Mouse (Mus musculus) midbrain, postnatal 0 days (tissue): ENCODE results near the gene Itpr2. TPM values are rescaled to one million over a fixed set of nuclear protein-coding genes. Genes with fewer than 3 reads are reported as not detected.

ENCODE experiments used
- ATAC-seq: fragments of 200-750 bp; cut with Nextera tagmentation; 2 replicates; pipeline ENCODE4 v1.8.0; 2017; ENCODE audit warnings: moderate number of reproducible peaks, mild to moderate bottlenecking, moderate TSS enrichment, moderate library complexity; ENCODE audit not compliant: low FRiP score
- DNase-seq: peaks from one replicate; pipeline ENCODE4 v3.0.0-alpha.2; 2015; ENCODE audit warnings: low spot score
- H3K27ac ChIP-seq: fragments of 300-500 bp; sonication (generic); 2 replicates; pipeline ENCODE4 v1.5.1; 2014; ENCODE audit warnings: low read depth, mild to moderate bottlenecking, low read length, mixed read lengths
- H3K27me3 ChIP-seq: fragments of 300-500 bp; sonication (generic); 2 replicates; pipeline ENCODE4 v1.6.1; 2014; ENCODE audit warnings: low read length, control low read depth, mixed read lengths; ENCODE audit not compliant: insufficient read depth
- H3K36me3 ChIP-seq: fragments of 300-500 bp; sonication (generic); 2 replicates; pipeline ENCODE4 v1.6.1; 2014; ENCODE audit warnings: low read length, control low read depth, mixed read lengths; ENCODE audit not compliant: insufficient read depth
- H3K4me1 ChIP-seq: fragments of 300-500 bp; sonication (generic); 2 replicates; pipeline ENCODE4 v1.6.1; 2014; ENCODE audit warnings: mild to moderate bottlenecking, control low read depth, antibody characterized with exemption, low read length, mixed read lengths; ENCODE audit not compliant: insufficient read depth
- H3K4me2 ChIP-seq: fragments of 300-500 bp; sonication (generic); 2 replicates; pipeline ENCODE4 v1.6.1; 2014; ENCODE audit warnings: low read depth, mild to moderate bottlenecking, low read length, mixed read lengths; ENCODE audit not compliant: poor library complexity, severe bottlenecking
- H3K4me3 ChIP-seq: fragments of 300-500 bp; sonication (generic); 2 replicates; pipeline ENCODE4 v1.5.1; 2014; ENCODE audit warnings: low read depth, mild to moderate bottlenecking, low read length, moderate library complexity
- H3K9ac ChIP-seq: fragments of 300-500 bp; sonication (generic); replicated peaks from 2 replicates; pipeline ENCODE4 v1.6.1; 2014; ENCODE audit warnings: mild to moderate bottlenecking, low read length, moderate library complexity, mixed read lengths; ENCODE audit not compliant: poor library complexity, severe bottlenecking
- H3K9me3 ChIP-seq: fragments of 300-500 bp; sonication (generic); 2 replicates; pipeline ENCODE4 v1.6.1; 2016; ENCODE audit warnings: low read length, control low read depth
- CTCF ChIP-seq: IDR thresholded peaks from 2 replicates; pipeline ENCODE4 v1.5.1; 2016; ENCODE audit warnings: antibody characterized with exemption, mild to moderate bottlenecking
- WGBS: fragments of 180-500 bp; shearing (Covaris S2); extraction: QIAGEN DNeasy Blood & Tissue Kit; methylation state at CpG from one replicate; pipeline ENCODE4 v1.1.7; 2014; 5-methylcytosine and 5-hydroxymethylcytosine counted together
- polyA plus RNA-seq: library from polyadenylated mRNA; unstranded; fragments of >200 nt; fragmentation: Nextera tagmentation; extraction: Ambion mirVana; gene quantifications from 2 replicates; pipeline ENCODE4 v1.2.1, GENCODE M21; 2015
- total RNA-seq: library from RNA; depleted of rRNA; stranded (reverse); fragments of >200 nt; gene quantifications from 2 replicates; pipeline ENCODE4 v1.2.3, GENCODE M21; 2014

Gene Itpr2
- total and polyA plus RNA-seq, 2 experiments from 2014 or later: 9.1 to 15.9 TPM

- Histone ChIP-seq H3K4me3 (no peak overlapping the region), H3K27me3 (no peaks in the 10 kb centered on the region), H3K27ac (no peak overlapping the region), H3K9me3 (no peaks in the 10 kb centered on the region), H3K36me3 (no peaks in the 10 kb centered on the region), H3K4me1 (no peaks in the 10 kb centered on the region), H3K4me2 (no peak overlapping the region), H3K9ac (no peak overlapping the region)
- WGBS: 75% methylated on average over 3 of the region's 3 CpGs
- no peak for TF ChIP-seq CTCF
- no peak for ATAC-seq
- DNase-seq: no peak
These were observed 4.6 kb downstream of the Itpr2 start for GRCm38 (mm10) chr6:146497435-146497834.

- no peak for ATAC-seq
These were observed 10.3 kb downstream of the Itpr2 start for GRCm38 (mm10) chr6:146491680-146492079.

GRCm38 (mm10) chr6:146490416-146490960 lies 11.5 kb downstream of the Itpr2 start:
- no peaks in the 10 kb centered on the region for H3K36me3 ChIP-seq
- DNase-seq (no peak), ATAC-seq (no peak)
- no peaks in the 10 kb centered on the region for H3K4me1 ChIP-seq
- H3K9me3 ChIP-seq: no peaks in the 10 kb centered on the region
- H3K27ac ChIP-seq: no peak overlapping the region
- WGBS: 86% methylated on average over 9 of the region's 9 CpGs
- no peak overlapping the region for H3K4me3 ChIP-seq
- H3K27me3 ChIP-seq: no peaks in the 10 kb centered on the region
- no peak for TF ChIP-seq CTCF
- no peak overlapping the region for H3K9ac ChIP-seq
- no peak overlapping the region for H3K4me2 ChIP-seq

More at GRCm38 (mm10) chr6:146491680-146492079, 10.3 kb downstream of the Itpr2 start:
- Histone ChIP-seq H3K27me3 (no peaks in the 10 kb centered on the region), H3K4me3 (no peak overlapping the region), H3K36me3 (no peaks in the 10 kb centered on the region), H3K27ac (no peak overlapping the region), H3K9me3 (no peaks in the 10 kb centered on the region), H3K4me1 (no peaks in the 10 kb centered on the region), H3K4me2 (no peak overlapping the region), H3K9ac (no peak overlapping the region)
- WGBS: 85% methylated on average over 2 of the region's 2 CpGs
- no peak for TF ChIP-seq CTCF
- no peak for DNase-seq

DNA sequence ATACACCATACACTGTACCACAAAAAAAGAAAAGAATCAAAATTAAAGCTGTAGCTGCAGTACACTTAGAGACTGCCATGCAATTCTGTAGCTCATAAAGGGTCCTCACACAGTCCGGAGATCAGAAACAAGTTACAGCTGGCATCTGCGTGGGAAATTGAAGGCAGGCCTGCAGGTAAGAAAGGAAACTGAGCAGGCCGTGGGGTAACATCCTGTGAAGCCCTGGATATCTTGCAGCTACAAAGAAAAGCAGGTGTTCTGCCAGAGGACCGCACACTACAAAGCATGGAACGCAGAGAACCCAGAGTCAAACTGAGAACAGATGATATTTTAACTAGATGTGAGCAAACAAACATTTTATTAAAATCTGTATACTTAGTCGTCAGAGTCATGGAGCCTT lies 12.2 kb downstream of the Itpr2 start:
- WGBS: 72% methylated on average over 6 of the region's 6 CpGs
- Histone ChIP-seq H3K9ac (no peak overlapping the region), H3K36me3 (no peaks in the 10 kb centered on the region), H3K4me1 (no peaks in the 10 kb centered on the region), H3K9me3 (no peaks in the 10 kb centered on the region), H3K27ac (no peak overlapping the region), H3K4me3 (no peak overlapping the region), H3K4me2 (no peak overlapping the region), H3K27me3 (no peaks in the 10 kb centered on the region)
- DNase-seq (no peak), ATAC-seq (no peak)
- no peak for TF ChIP-seq CTCF

DNA sequence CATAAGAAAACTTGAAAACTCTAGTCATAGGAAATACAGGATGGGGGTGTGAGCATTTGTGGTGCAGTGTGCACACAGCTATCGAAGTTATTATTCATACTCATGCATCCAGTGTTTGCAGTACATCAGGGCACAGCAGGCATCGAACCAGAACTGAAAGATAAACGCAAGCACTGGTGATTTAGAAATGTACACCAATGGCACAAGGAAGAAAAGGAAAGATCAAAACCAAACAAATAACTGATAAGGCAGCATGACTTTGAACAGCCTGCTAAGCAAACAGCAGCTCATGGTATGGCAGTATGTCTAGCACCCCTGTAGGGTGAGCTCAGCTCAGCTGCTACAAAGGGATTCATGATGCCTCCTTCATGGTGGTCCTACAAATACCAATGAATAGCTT lies 13.3 kb downstream of the Itpr2 start:
- no peaks in the 10 kb centered on the region for H3K36me3 ChIP-seq
- H3K9ac ChIP-seq: no peak overlapping the region
- DNase-seq (no peak), ATAC-seq (no peak)
- no peak overlapping the region for H3K4me2 ChIP-seq
- H3K4me3 ChIP-seq: no peak overlapping the region
- 82% methylated on average over 3 of the region's 3 CpGs for WGBS
- H3K4me1 ChIP-seq: no peaks in the 10 kb centered on the region
- no peaks in the 10 kb centered on the region for H3K27me3 ChIP-seq
- H3K27ac ChIP-seq: no peak overlapping the region
- no peak for TF ChIP-seq CTCF
- no peaks in the 10 kb centered on the region for H3K9me3 ChIP-seq

- H3K9ac ChIP-seq: no peak overlapping the region
- WGBS: 78% methylated on average over 9 of the region's 9 CpGs
These were observed 14.9 kb downstream of the Itpr2 start for GRCm38 (mm10) chr6:146487079-146487478.

More at GRCm38 (mm10) chr6:146487079-146487478, 14.9 kb downstream of the Itpr2 start:
- Histone ChIP-seq H3K4me3 (no peak overlapping the region), H3K27me3 (no peaks in the 10 kb centered on the region), H3K4me2 (no peak overlapping the region), H3K36me3 (no peaks in the 10 kb centered on the region), H3K4me1 (no peaks in the 10 kb centered on the region), H3K9me3 (no peaks in the 10 kb centered on the region), H3K27ac (no peak overlapping the region)
- no peak for TF ChIP-seq CTCF
- DNase-seq (no peak), ATAC-seq (no peak)
